In the genomic region with DNA sequence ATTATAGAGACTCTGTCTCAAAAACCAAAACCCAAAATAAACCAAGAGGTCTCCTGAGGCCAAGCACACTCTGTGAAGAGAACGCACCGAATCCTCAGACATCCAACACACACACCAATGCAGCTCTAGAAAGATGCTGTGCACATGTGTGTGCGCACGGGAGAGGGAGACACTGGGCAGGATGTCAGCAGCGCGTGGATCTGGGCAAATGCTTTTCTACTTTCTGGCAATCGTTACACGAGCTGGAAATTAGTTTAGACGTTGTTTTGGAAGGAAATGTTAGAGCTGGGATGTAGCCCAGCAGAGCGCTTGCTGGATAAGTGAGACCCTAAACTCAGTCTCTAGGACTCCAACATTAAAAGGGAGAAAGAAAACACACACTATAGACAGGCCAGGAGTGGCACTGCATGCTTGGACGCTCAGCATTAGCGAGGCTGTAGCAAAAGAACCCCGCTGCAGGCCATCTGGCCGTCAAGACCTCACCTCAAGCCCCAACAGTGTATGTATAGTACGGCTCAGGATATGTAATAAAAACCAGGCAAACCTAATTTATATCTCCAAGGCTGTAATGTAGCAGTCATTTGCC, we compare ENCODE assay signal across 17 mouse cellular contexts. TPM values are rescaled to one million over a fixed set of nuclear protein-coding genes. Genes with fewer than 3 reads are reported as not detected.
DNase-seq lines count a peak whose midpoint lies in the region; ATAC-seq lines count a peak whose summit lies in the region.
"Had no signal": no experiment of that assay in that cellular context is flagged by ENCODE, and none has a peak within 500 bp of the region (broad histone marks: within the 10 kb centered on the region; RNA-seq: fewer than 3 reads in every experiment).

No protein-coding gene starts in this region.

- 55% methylated on average over 15 of the region's 15 CpGs for WGBS in embryonic facial prominence, embryonic 14.5 days

- no peak overlapping the region for H3K4me3 ChIP-seq in embryonic facial prominence, embryonic 14.5 days (ENCODE audit: low read depth, low read length)
- H3K4me3 ChIP-seq: midbrain, embryonic 15.5 days; neural tube, embryonic 13.5 days had no signal

- H3K36me3 ChIP-seq in embryonic facial prominence, embryonic 14.5 days (ENCODE audit: control insufficient read depth, insufficient read depth, low read length) = peaks cover 81% of the 10 kb centered on the region

- no peak overlapping the region for H3K9ac ChIP-seq in embryonic facial prominence, embryonic 14.5 days (ENCODE audit: low read depth, low read length)
- H3K9ac ChIP-seq: liver, embryonic 14.5 days; midbrain, embryonic 15.5 days; neural tube, embryonic 13.5 days had no signal

- H3K9me3 ChIP-seq in embryonic facial prominence, embryonic 14.5 days (ENCODE audit: control insufficient read depth, low read length) = no peaks in the 10 kb centered on the region
- H3K9me3 ChIP-seq: midbrain, embryonic 15.5 days; neural tube, embryonic 13.5 days had no signal

- peak; percentile 45 for ATAC-seq in embryonic facial prominence, embryonic 14.5 days (ENCODE audit: low read depth)
- ATAC-seq: midbrain, embryonic 15.5 days had no signal

- intact Hi-C loops in gastrocnemius, postnatal 36 days (cut with DNase I) = no loop called here

- peak; percentile 56 to 60 for DNase-seq in cerebellum, adult 18-20 months
- no peak for DNase-seq in cerebellum, adult 11 months
- DNase-seq in gastrocnemius, postnatal 10 days = peak; percentile 40
- DNase-seq in gastrocnemius, postnatal 36 days = no peak
- peak; percentile 33 for DNase-seq in layer of hippocampus, adult 9-11 months
- no peak for DNase-seq in layer of hippocampus, adult 9-10 months (ENCODE audit: low spot score)
- DNase-seq in embryonic facial prominence, embryonic 14.5 days (ENCODE audit: low spot score) = peak; percentile 72
- DNase-seq in embryo, embryonic 11 days = no peak
- DNase-seq: adrenal gland, adult 2 months; kidney, adult 18-20 months; kidney, postnatal 4 days; lung, postnatal 4 days; retina, postnatal 1 day; thymus, adult 18-20 months had no signal

- H3K27ac ChIP-seq in embryonic facial prominence, embryonic 14.5 days (replicated peaks; ENCODE audit: low read depth, low read length) = no peak overlapping the region
- H3K27ac ChIP-seq: liver, embryonic 14.5 days; midbrain, embryonic 15.5 days; neural tube, embryonic 13.5 days had no signal

- H3K4me2 ChIP-seq in embryonic facial prominence, embryonic 14.5 days (ENCODE audit: low read depth, low read length) = no peak overlapping the region
- H3K4me2 ChIP-seq: midbrain, embryonic 15.5 days; neural tube, embryonic 13.5 days had no signal

- no peaks in the 10 kb centered on the region for H3K27me3 ChIP-seq in embryonic facial prominence, embryonic 14.5 days (replicated peaks; ENCODE audit: control insufficient read depth, insufficient read depth, low read length)
- H3K27me3 ChIP-seq: midbrain, embryonic 15.5 days; neural tube, embryonic 13.5 days had no signal

- no peaks in the 10 kb centered on the region for H3K4me1 ChIP-seq in embryonic facial prominence, embryonic 14.5 days (ENCODE audit: control insufficient read depth, insufficient read depth, low read length)
- H3K4me1 ChIP-seq: midbrain, embryonic 15.5 days had no signal

RNA-seq across cellular contexts. Expression of a gene that starts 44.4 kb away (rescaled TPM):
- 10 to 100 TPM; 48.3 to 55.8 TPM for total RNA-seq in gastrocnemius, postnatal 10 days (2021)
- 10 to 100 TPM; 18.6 to 18.7 TPM for total RNA-seq in gastrocnemius, postnatal 36 days (2021)
- polyA plus RNA-seq in embryonic facial prominence, embryonic 14.5 days (2014; fragmentation: Nextera tagmentation; extraction: Ambion mirVana) = 37.7 and 41.5 TPM in 2 replicates

Comparison
In these comparisons a context has a peak if more than half of its experiments do, and no peak if none do; other contexts are left out.
1. DNase-seq: peak in cerebellum, adult 18-20 months (2 of 2), gastrocnemius, postnatal 10 days (single experiment), layer of hippocampus, adult 9-11 months (single experiment) and embryonic facial prominence, embryonic 14.5 days (single experiment); none in cerebellum, adult 11 months (single experiment), gastrocnemius, postnatal 36 days (0 of 2), layer of hippocampus, adult 9-10 months (single experiment) and embryo, embryonic 11 days (single experiment).